Mouse (Mus musculus): ENCODE data around the gene Hacd3. TPM values are rescaled to one million over a fixed set of nuclear protein-coding genes. Genes with fewer than 3 reads are reported as not detected.

The Hacd3 gene
- polyA plus RNA-seq, 1 experiment from 2014 or later: 78.7 TPM

DNA sequence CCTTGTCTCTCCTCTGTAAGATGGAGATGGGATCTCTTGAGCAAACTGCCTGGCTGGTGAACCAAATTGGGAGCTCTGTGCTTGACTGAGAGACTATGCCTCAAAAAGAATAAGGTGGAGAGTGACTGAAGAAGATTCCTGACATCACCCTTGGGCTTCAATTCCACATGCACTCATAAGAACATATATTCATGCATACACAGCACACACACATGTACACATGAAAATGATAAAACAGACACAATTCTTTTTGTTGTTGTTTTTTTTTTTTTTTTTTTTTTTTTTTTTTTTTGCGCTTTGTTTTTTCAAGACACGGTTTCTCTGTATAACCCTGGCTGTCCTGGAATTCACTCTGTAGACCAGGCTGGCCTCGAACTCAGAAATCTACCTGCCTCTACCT, 64.2 kb downstream of the Hacd3 start:
- Histone ChIP-seq H3K4me3 (no peak overlapping the region), H3K27ac (no peak overlapping the region), H3K9me3 (no peaks in the 10 kb centered on the region), H3K27me3 (ENCODE audit: insufficient read depth, poor library complexity, severe bottlenecking) (peaks cover 14% of the 10 kb centered on the region), H3K36me3 (peaks cover under 1% of the 10 kb centered on the region), H3K4me1 (peaks cover 27% of the 10 kb centered on the region)
- 77% methylated on average over 3 of the region's 3 CpGs for WGBS
- no peak for DNase-seq (ENCODE audit: low spot score)

DNA sequence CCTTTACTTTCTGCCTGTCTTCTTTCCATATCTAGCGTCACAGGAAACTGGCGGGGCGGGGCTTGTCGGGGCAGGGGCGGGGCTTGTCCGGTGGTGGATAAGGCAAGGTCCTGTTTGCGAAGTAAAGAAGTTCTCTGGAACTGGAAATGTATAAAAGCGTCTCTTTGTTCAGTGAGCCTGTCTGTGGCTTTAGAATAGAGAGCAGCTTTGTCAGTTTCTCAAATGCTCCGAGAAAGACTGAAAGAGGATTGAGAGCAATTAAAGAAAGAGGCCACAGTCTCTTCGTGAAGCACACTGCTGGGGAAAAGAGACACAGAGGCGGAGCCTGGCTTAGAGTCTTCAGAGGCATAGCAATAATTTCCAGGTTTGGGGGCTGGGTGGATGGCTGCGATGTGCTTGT, 65.2 kb downstream of the Hacd3 start:
- peak overlapping the region; percentile 33; the same call in 1 of the 2 replicates for H3K4me3 ChIP-seq
- DNase-seq (ENCODE audit: low spot score): no peak
- H3K4me1 ChIP-seq: peaks cover 20% of the 10 kb centered on the region
- peaks cover 23% of the 10 kb centered on the region for H3K27me3 ChIP-seq (ENCODE audit: insufficient read depth, poor library complexity, severe bottlenecking)
- WGBS: 20% methylated on average over 12 of the region's 12 CpGs
- H3K9me3 ChIP-seq: no peaks in the 10 kb centered on the region
- peak overlapping the region; percentile 74 for H3K27ac ChIP-seq
- no peaks in the 10 kb centered on the region for H3K36me3 ChIP-seq

DNA sequence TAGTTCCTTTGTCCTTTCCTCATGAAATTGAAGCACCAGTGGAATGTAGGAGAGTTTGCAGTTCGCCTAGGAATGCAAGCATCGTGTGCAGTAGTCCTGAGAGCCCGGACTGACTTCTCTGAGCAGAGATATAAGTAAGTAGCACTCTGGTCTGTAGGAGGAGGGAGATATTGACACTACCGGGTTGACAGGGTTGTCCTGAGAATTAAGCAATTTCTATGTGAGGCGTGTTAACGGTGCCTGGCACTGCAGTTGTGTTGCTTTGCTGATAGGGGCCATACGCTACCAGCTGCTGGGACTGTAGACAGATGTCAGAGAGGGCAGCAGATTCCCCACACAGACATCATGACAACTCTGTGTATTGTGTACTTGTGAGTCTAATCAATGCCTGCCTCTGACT, 68.3 kb downstream of the Hacd3 start:
- DNase-seq (ENCODE audit: low spot score): no peak
- Histone ChIP-seq H3K27me3 (ENCODE audit: insufficient read depth, poor library complexity, severe bottlenecking) (peaks cover 54% of the 10 kb centered on the region), H3K36me3 (no peaks in the 10 kb centered on the region), H3K4me1 (peaks cover 14% of the 10 kb centered on the region; the same call in 1 of the 2 replicates), H3K9me3 (no peaks in the 10 kb centered on the region), H3K4me3 (no peak overlapping the region), H3K27ac (no peak overlapping the region)
- WGBS: 49% methylated on average over 7 of the region's 7 CpGs

DNA sequence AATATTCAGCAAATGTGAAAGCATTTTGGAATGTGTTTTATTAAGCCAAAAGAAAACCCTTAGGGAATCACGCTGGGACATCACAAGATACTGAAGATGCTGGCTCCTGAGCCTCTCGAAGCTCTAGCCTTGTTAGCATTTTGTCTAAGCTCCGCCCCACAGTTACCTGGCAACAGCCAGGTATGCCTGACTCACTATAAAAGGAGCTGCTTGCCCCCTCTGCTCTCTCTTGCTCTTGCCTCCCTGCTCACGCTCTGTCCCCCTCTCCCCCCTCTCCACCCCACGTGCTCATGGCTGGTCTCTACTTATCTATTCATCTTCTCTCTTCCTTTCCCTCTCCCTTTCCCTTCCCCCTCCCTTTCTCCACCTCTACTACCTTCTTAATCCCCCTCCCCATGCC, 69.4 kb downstream of the Hacd3 start:
- no peak for DNase-seq (ENCODE audit: low spot score)
- H3K27ac ChIP-seq: no peak overlapping the region
- H3K9me3 ChIP-seq: no peaks in the 10 kb centered on the region
- H3K4me3 ChIP-seq: no peak overlapping the region
- peaks cover 63% of the 10 kb centered on the region for H3K27me3 ChIP-seq (ENCODE audit: insufficient read depth, poor library complexity, severe bottlenecking)
- WGBS: 11% methylated on average over 5 of the region's 5 CpGs
- H3K4me1 ChIP-seq: peaks cover 20% of the 10 kb centered on the region
- no peaks in the 10 kb centered on the region for H3K36me3 ChIP-seq

DNA sequence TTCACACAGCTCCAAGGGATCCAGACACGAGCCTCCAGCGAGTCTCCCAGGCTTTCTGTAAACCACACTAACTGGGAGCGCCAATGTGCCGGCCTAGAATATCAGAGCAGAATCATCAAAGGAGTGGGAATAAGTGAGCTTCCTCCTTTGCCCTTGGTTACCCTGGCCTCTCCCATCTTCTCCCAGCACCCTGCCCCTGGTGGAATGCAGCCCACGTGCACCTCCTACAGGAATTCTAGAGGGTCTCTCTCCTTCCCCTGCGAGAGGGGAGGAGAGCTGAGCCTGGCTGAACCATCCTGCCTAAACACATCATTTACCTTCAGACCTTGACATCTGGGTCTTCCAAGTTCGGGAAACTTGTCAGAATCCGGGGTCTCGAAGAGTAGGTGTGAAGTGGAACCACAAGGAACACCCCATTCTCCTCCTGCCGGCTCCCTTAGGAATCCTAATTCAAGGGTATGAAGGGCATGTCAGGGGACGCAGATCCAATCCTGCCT, 70.3 kb downstream of the Hacd3 start, which contains the start of gene Slc24a1:
Gene Slc24a1, minus strand, starts transcription at position 447 of the 497 bp plus-strand sequence.
- Histone ChIP-seq H3K9me3 (no peaks in the 10 kb centered on the region), H3K27ac (0 out of 2 replicates have a peak within 1 kb of the TSS, but pooled peaks have one; percentile 19), H3K4me1 (peaks cover 19% of the 10 kb centered on the region), H3K27me3 (ENCODE audit: insufficient read depth, poor library complexity, severe bottlenecking) (peaks cover 63% of the 10 kb centered on the region), H3K4me3 (no peak within 1 kb of the TSS), H3K36me3 (no peaks in the 10 kb centered on the region)
- 29% methylated on average over 11 of the region's 11 CpGs for WGBS
- no peak for DNase-seq (ENCODE audit: low spot score)

DNA sequence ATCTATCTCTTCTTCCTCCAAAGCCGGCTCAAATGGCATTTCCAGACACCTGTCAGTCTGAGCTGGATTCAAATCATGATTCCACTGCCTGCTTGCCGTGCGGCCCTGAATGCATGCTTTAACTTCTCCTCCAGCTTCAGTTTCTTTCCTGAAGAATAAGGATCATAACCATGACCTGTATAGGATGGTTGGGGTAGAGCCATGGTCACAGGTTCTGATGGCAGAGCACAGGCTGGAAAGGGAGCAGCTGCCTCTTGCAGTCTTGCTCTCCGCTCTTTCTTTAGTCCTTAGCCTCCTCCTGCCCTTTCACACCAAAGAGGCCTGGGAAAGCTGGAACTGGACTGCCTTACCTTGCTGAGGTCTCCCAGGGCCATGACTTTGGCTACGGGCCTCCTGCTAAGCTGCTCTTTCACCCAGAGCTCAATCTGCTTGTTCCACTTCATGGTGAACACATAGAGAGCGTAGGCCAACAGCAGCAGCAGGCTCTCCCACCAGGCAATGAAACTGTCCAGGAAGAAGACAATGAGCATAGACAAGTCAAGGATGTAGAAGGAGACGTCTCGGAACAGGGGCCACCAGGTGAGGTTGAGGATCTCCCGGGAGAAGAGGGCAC, 73.9 kb downstream of the Hacd3 start:
- no peak overlapping the region for H3K27ac ChIP-seq
- H3K36me3 ChIP-seq: no peaks in the 10 kb centered on the region
- no peak for DNase-seq (ENCODE audit: low spot score)
- peaks cover 18% of the 10 kb centered on the region for H3K4me1 ChIP-seq
- 80% methylated on average over 9 of the region's 9 CpGs for WGBS
- no peak overlapping the region for H3K4me3 ChIP-seq
- H3K27me3 ChIP-seq (ENCODE audit: insufficient read depth, poor library complexity, severe bottlenecking): peaks cover 70% of the 10 kb centered on the region
- no peaks in the 10 kb centered on the region for H3K9me3 ChIP-seq

DNA sequence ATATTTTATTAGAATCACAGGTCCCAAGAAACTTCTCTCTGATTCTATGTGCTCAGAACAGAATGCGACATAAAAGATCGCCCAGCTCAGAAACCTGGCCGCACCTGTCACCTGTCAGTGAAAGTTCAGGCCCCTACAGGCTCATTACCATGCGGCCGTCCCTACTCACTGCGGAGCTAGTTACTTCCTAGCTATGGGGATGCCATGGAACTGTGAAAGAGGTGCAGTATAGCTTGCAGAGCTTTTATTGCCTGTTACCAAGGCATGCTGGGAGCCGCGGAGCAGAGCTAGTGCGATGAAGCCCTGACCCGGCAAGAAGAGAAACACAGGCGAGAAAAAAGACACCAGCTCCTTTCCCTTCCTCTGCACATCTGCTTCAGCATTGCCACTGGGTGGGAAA, 77.5 kb downstream of the Hacd3 start:
- Histone ChIP-seq H3K9me3 (no peaks in the 10 kb centered on the region), H3K36me3 (no peaks in the 10 kb centered on the region), H3K27ac (peak overlapping the region; percentile 29; the same call in 1 of the 2 replicates), H3K4me1 (peaks cover 29% of the 10 kb centered on the region), H3K27me3 (ENCODE audit: insufficient read depth, poor library complexity, severe bottlenecking) (peaks cover 38% of the 10 kb centered on the region), H3K4me3 (no peak overlapping the region)
- DNase-seq (ENCODE audit: low spot score): no peak
- WGBS: 28% methylated on average over 11 of the region's 11 CpGs

DNA sequence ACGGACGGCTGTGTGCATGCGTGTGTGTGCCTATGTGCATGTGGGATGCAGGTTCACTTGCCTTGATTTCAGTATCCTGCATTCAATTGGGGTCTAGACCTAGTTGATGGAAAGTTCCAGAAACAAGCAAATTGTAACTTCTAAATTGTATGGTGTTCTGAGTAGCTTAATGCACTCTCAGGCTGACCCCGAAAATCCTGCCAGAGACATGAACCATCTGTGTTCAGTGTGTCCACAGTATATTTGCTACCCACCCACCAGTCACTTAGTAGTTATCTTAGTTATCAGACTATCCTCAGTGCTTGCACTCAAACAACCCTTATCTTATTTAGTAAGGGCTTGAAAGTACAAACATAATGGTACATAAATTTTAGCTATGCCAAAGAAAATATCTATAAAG, 79.8 kb downstream of the Hacd3 start:
- no peak for DNase-seq (ENCODE audit: low spot score)
- Histone ChIP-seq H3K27me3 (ENCODE audit: insufficient read depth, poor library complexity, severe bottlenecking) (peaks cover 21% of the 10 kb centered on the region), H3K4me3 (no peak overlapping the region), H3K27ac (no peak overlapping the region; the same call in 1 of the 2 replicates), H3K36me3 (no peaks in the 10 kb centered on the region), H3K9me3 (no peaks in the 10 kb centered on the region), H3K4me1 (peaks cover 32% of the 10 kb centered on the region)
- WGBS: 84% methylated on average over 4 of the region's 4 CpGs

DNA sequence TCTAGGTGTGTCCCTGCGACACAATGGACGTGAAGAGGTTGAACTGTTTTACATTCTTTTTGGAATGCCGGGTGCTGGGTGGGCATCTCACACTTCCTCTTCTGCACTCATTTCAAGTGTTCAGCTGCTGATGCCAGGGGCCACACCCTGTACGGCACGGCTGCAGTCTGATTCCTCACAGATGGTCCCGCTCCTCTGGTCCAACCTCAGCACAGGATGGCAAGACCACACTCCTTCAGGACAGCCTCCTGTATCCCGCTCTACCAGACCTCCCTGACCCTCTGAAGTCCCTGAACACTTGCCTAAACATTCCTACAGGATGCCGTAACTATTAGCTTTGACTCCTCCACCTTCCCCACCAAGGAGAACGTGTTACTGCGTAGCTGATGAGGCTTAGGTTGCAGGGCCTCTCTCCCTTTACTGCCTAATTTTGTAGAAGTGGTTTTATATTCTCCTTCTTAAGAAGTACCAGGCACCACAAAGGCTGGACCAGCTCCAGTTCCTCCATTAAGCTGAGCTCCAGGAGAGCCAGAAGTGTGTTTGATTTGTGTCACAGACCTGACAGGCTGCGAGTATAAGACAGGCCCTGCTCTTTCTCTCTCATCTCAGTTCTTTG, 80.7 kb downstream of the Hacd3 start:
- peak overlapping the region; percentile 26; the same call in 1 of the 2 replicates for H3K27ac ChIP-seq
- H3K4me3 ChIP-seq: no peak overlapping the region
- H3K4me1 ChIP-seq: peaks cover 37% of the 10 kb centered on the region
- 67% methylated on average over 11 of the region's 11 CpGs for WGBS
- no peaks in the 10 kb centered on the region for H3K9me3 ChIP-seq
- DNase-seq (ENCODE audit: low spot score): no peak
- peaks cover 23% of the 10 kb centered on the region for H3K27me3 ChIP-seq (ENCODE audit: insufficient read depth, poor library complexity, severe bottlenecking)
- no peaks in the 10 kb centered on the region for H3K36me3 ChIP-seq

DNA sequence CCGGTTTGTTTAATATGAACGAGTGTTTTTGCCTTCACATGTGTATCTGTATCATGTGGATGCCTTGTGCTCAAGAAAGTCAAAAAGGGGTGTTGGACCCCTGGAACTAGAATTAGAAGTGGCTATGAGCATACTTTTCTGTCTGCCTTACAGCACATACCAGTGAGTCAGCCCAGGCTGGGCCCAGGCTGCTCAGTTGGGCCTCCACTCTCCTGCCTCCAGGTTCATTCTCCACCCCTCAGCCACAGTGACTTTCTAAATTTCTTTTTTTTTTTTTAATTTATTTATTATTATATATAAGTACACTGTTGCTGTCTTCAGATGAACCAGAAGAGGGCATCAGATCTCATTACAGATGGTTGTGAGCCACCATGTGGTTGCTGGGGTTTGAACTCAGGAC, 81.7 kb downstream of the Hacd3 start:
- WGBS: 84% methylated on average over 2 of the region's 2 CpGs
- no peak overlapping the region for H3K4me3 ChIP-seq
- DNase-seq (ENCODE audit: low spot score): no peak

DNA sequence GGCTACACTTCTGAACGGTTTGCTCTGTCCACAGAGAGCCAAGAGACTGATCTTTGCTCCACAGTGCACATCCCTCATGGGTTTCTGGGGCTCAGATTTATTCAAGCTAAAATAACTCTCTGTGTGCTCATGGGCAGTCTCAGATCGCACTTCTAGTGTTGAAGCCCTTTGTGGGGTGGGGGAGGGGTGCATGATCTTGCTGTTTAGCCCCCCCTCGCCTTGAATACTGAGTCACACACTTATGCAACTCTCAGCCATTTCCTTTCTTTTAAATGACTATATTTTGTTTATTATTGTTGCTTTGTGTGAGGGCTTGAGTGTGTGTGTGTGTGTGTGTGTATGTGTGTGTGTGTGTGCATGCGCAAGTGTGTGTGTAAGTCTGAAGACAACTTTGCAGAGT, 82.2 kb downstream of the Hacd3 start:
- no peaks in the 10 kb centered on the region for H3K9me3 ChIP-seq
- H3K36me3 ChIP-seq: no peaks in the 10 kb centered on the region
- peaks cover 18% of the 10 kb centered on the region for H3K27me3 ChIP-seq (ENCODE audit: insufficient read depth, poor library complexity, severe bottlenecking)
- peaks cover 47% of the 10 kb centered on the region for H3K4me1 ChIP-seq
- no peak overlapping the region for H3K4me3 ChIP-seq
- peak overlapping the region; percentile 36; the same call in 1 of the 2 replicates for H3K27ac ChIP-seq
- DNase-seq (ENCODE audit: low spot score): no peak
- WGBS: 50% methylated on average over 4 of the region's 4 CpGs

More for the DNA sequence above, 81.7 kb downstream of the Hacd3 start:
- Histone ChIP-seq H3K36me3 (no peaks in the 10 kb centered on the region), H3K4me1 (peaks cover 42% of the 10 kb centered on the region), H3K9me3 (no peaks in the 10 kb centered on the region), H3K27ac (no peak overlapping the region), H3K27me3 (ENCODE audit: insufficient read depth, poor library complexity, severe bottlenecking) (peaks cover 23% of the 10 kb centered on the region)

DNA sequence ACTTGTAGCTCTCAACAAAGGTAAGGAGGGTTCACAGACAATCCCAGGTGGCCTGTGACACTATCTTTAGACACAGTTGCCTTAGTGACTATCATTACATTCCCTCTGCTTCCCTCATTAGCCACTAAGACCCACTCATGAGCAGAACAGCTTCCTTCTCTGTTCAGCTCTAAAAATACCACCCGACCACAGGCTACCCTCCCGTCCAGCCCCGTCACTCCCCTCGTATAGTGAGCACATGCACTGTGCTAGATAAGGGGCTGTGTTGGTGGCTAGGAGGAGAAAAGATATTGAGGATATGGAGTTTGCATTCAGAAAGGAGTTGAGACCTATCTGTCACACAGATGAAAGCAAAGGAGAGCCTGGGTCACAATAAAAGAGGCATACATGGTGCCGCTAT, 83.0 kb downstream of the Hacd3 start:
- H3K9me3 ChIP-seq: no peaks in the 10 kb centered on the region
- WGBS: 29% methylated on average over 5 of the region's 5 CpGs

DNA sequence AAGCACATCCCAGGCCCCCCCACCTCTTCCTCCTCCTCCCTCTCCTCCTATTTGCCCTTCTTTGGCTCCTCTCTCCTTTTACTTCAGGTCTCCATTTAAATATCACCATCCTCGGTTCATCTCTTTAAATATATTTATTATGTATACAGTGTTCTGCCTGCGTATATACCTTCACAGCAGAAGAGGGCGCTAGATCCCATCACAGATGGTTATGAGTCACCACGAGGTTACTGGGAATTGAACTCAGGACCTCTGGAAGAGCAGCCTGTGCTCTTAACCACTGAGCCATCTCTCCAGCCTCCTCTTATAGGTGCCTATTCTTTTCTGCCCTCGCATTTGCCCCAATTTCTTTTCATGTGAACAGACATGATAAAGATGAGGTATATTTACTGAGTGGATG, 84.0 kb downstream of the Hacd3 start:
- WGBS: 62% methylated on average over 5 of the region's 5 CpGs
- DNase-seq (ENCODE audit: low spot score): no peak
- Histone ChIP-seq H3K4me3 (no peak overlapping the region), H3K4me1 (peaks cover 53% of the 10 kb centered on the region), H3K27me3 (ENCODE audit: insufficient read depth, poor library complexity, severe bottlenecking) (peaks cover 12% of the 10 kb centered on the region; the same call in 1 of the 2 replicates), H3K9me3 (no peaks in the 10 kb centered on the region), H3K36me3 (no peaks in the 10 kb centered on the region), H3K27ac (no peak overlapping the region)

More for the DNA sequence above, 83.0 kb downstream of the Hacd3 start:
- H3K27ac ChIP-seq: peak overlapping the region; percentile 36; the same call in 1 of the 2 replicates
- H3K27me3 ChIP-seq (ENCODE audit: insufficient read depth, poor library complexity, severe bottlenecking): peaks cover 12% of the 10 kb centered on the region; the same call in 1 of the 2 replicates
- no peak overlapping the region for H3K4me3 ChIP-seq
- peaks cover 50% of the 10 kb centered on the region for H3K4me1 ChIP-seq
- DNase-seq (ENCODE audit: low spot score): no peak
- no peaks in the 10 kb centered on the region for H3K36me3 ChIP-seq
